Mouse (Mus musculus) stomach, embryonic 16.5 days (tissue): Measurements from ENCODE around the gene C4b. TPM values are rescaled to one million over a fixed set of nuclear protein-coding genes. Genes with fewer than 3 reads are reported as not detected.

Source experiments
- ATAC-seq: fragments of 200-750 bp; cut with Nextera tagmentation; 2 replicates; pipeline ENCODE4 v1.8.0; 2017; ENCODE audit warnings: moderate number of reproducible peaks, moderate TSS enrichment; ENCODE audit not compliant: insufficient read depth, low FRiP score
- H3K27ac ChIP-seq: fragments of 300-500 bp; sonication (generic); 2 replicates; pipeline ENCODE4 v1.5.1; 2014; ENCODE audit warnings: low read length
- H3K27me3 ChIP-seq: fragments of 300-500 bp; sonication (generic); 2 replicates; pipeline ENCODE4 v1.6.1; 2014; ENCODE audit warnings: low read length, control low read depth, mixed read lengths; ENCODE audit not compliant: control insufficient read depth, insufficient read depth
- H3K36me3 ChIP-seq: fragments of 300-500 bp; sonication (generic); 2 replicates; pipeline ENCODE4 v1.6.1; 2014; ENCODE audit warnings: low read length; ENCODE audit not compliant: control insufficient read depth, insufficient read depth
- H3K4me1 ChIP-seq: fragments of 300-500 bp; sonication (generic); 2 replicates; pipeline ENCODE4 v1.6.1; 2014; ENCODE audit warnings: low read length, control low read depth, mixed read lengths; ENCODE audit not compliant: control insufficient read depth, insufficient read depth
- H3K4me2 ChIP-seq: fragments of 300-500 bp; sonication (generic); 2 replicates; pipeline ENCODE4 v1.6.1; 2014; ENCODE audit warnings: low read depth, low read length, mixed read lengths
- H3K4me3 ChIP-seq: fragments of 300-500 bp; sonication (generic); replicated peaks from 2 replicates; pipeline ENCODE4 v1.5.1; 2014; ENCODE audit warnings: mild to moderate bottlenecking, low read length
- H3K9ac ChIP-seq: fragments of 300-500 bp; sonication (generic); 2 replicates; pipeline ENCODE4 v1.6.1; 2014; ENCODE audit warnings: low read length
- H3K9me3 ChIP-seq: fragments of 300-500 bp; sonication (generic); replicated peaks from 2 replicates; pipeline ENCODE4 v1.6.1; 2016; ENCODE audit warnings: low read length, control low read depth; ENCODE audit not compliant: control insufficient read depth
- WGBS: fragments of 180-500 bp; shearing (Covaris S2); extraction: QIAGEN DNeasy Blood & Tissue Kit; methylation state at CpG from one replicate; pipeline ENCODE4 v1.1.7; 2014; 5-methylcytosine and 5-hydroxymethylcytosine counted together
- polyA plus RNA-seq: library from polyadenylated mRNA; unstranded; fragments of >200 nt; fragmentation: Nextera tagmentation; extraction: Ambion mirVana; gene quantifications from 2 replicates; pipeline ENCODE4 v1.2.1, GENCODE M21; 2015

The C4b gene
- polyA plus RNA-seq, 1 experiment from 2014 or later, result 0.89 TPM

DNA sequence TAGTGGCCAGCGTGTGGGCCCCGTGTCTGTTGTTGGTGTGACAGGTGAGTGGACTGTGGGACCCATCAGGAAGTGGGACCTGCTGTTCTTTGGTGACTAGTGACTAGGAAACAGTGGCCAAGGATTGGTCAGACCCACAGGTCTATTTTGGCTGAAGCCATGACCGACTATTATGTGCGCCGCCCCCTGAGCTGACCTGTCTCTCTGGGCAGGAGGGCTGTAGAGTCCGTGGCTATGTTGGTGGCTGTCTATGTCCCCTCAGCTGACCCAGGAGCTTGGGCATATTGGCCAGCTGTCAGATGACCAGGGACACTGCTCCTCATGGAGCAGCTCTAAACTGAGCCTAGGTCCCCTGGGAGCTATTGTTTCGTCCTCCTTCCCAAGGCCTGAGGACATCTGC, 54.8 kb downstream of the C4b start:
- H3K9ac ChIP-seq, result no peak overlapping the region
- peaks cover 21% of the 10 kb centered on the region for H3K4me1 ChIP-seq
- H3K27me3 ChIP-seq, result no peaks in the 10 kb centered on the region
- ATAC-seq, result no peak
- H3K27ac ChIP-seq, result no peak overlapping the region
- H3K36me3 ChIP-seq, result no peaks in the 10 kb centered on the region
- no peak overlapping the region for H3K4me3 ChIP-seq
- 92% methylated on average over 7 of the region's 7 CpGs for WGBS
- no peak overlapping the region for H3K4me2 ChIP-seq
- H3K9me3 ChIP-seq, result no peaks in the 10 kb centered on the region

DNA sequence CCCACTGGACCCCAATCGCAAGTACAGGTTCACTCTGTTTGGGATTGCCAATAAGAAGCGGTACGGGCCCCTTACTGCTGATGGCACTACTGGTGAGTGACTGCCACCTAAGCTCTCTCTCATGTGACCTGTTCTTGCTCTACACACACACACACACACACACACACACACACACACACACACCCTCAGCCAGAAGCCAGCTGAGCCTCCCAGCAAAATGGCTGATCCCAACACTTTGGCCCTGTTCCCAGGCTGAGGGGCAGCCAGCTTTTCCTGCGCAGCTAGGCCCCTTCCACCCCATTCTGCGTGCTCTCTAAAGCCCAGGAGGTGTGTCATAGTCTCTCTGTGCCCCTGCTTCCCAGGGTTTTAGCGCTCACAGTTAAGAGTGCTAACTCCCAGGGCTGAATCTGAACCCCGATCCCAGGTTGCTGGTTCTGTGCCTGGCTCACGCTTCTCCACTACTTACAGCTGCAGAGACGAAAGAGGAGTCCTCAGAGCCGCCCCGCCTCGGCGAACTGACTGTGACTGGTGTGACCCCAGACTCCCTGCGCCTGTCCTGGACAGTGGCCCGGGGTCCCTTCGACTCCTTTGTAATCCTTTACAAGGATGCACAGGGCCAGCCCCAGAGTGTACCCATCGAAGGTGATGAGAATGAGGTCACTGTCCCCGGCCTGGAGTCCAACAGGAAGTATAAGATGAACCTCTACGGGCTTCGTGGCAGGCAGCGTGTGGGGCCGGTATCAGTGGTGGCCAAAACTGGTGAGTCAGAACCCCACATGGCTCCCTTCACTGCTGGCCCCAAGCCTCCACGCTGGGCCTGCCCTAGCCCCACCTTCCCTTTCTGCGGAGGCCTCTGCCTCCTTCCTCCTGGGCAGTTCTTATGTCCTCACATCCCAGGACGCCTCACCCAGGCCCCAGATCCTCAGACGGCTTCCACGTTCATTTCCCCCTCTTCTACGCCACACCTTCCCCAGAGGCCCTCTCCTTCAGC, 58.3 kb downstream of the C4b start:
- Histone ChIP-seq H3K9ac (peak overlapping the region; percentile 48; the same call in 1 of the 2 replicates), H3K27ac (peak overlapping the region; percentile 79), H3K4me2 (no peak overlapping the region), H3K27me3 (no peaks in the 10 kb centered on the region), H3K9me3 (no peaks in the 10 kb centered on the region), H3K4me3 (no peak overlapping the region), H3K4me1 (peaks cover 29% of the 10 kb centered on the region), H3K36me3 (no peaks in the 10 kb centered on the region)
- peak; percentile 64 for ATAC-seq
- 70% methylated on average over 28 of the region's 28 CpGs for WGBS

DNA sequence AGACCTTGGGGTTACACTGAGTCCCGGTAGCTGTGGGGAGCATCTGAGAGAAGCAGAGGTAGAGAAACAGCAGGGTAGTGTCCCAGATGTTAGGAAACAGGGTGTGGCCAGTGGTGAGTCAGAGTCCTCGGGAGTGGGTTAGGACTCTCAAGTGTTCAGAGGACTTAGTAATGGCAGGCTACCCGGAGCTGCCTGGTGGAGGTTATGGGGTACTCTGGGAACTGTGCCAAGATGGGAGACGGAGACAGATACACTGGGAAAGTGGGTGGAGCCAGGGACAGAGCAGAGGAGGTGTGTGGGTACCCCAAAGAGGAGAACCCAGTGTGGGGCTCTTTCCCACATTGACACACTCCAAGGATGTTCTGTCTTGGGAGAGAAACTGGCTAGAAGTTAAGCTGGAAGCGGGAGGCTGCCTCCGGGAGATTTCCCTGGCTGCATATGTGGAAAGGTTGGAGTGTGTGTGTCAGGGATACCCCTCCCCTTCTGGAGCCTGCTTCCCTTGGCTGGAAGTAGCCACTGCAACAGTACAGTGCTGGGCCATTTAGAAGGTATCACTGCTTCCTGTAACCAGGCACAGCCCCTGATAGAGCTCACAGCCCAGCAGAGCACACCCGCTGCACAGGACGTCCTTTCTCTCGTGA, 59.3 kb downstream of the C4b start:
- Histone ChIP-seq H3K4me3 (no peak overlapping the region), H3K27ac (peak overlapping the region; percentile 59), H3K4me1 (peaks cover 29% of the 10 kb centered on the region), H3K9me3 (no peaks in the 10 kb centered on the region), H3K4me2 (no peak overlapping the region), H3K36me3 (no peaks in the 10 kb centered on the region), H3K27me3 (0 out of 2 replicates have a peak, but pooled peaks cover under 1% of the 10 kb centered on the region), H3K9ac (peak overlapping the region; percentile 13; the same call in 1 of the 2 replicates)
- ATAC-seq, result peak; percentile 22; the same call in 1 of the 2 replicates
- WGBS, result 44% methylated on average over 9 of the region's 9 CpGs

DNA sequence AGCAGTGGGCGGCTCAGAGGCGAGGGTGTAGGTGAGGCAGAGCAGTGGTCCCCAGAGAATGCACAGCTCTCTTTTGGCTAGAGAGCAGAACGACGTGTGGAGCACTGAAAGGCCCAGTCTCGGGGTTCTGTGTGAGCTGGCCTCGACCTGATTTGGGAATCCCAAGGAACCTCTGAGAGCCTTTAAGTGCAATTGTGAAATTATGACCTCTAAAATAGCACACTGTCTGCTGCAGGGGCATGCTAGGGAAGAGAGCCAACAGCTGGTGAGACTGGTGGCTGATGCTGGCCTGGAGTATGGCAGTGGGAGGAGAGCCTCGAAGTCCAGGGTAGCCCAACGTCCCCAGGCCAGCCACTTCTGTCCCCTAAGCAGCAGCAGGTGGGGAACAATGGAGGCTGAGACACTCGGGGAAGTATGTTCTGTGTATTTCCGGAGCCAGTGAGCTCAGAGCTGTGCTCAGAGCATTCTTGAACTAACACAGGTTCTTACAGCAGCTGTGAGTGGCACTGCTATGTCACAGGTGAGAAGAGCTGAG, 59.9 kb downstream of the C4b start:
- H3K4me3 ChIP-seq, result no peak overlapping the region
- no peaks in the 10 kb centered on the region for H3K36me3 ChIP-seq
- H3K4me2 ChIP-seq, result no peak overlapping the region
- no peaks in the 10 kb centered on the region for H3K9me3 ChIP-seq
- peak overlapping the region; percentile 59 for H3K27ac ChIP-seq
- no peak for ATAC-seq
- H3K27me3 ChIP-seq, result 0 out of 2 replicates have a peak, but pooled peaks cover 5% of the 10 kb centered on the region
- H3K4me1 ChIP-seq, result peaks cover 29% of the 10 kb centered on the region
- H3K9ac ChIP-seq, result peak overlapping the region; percentile 13; the same call in 1 of the 2 replicates
- 63% methylated on average over 10 of the region's 10 CpGs for WGBS

DNA sequence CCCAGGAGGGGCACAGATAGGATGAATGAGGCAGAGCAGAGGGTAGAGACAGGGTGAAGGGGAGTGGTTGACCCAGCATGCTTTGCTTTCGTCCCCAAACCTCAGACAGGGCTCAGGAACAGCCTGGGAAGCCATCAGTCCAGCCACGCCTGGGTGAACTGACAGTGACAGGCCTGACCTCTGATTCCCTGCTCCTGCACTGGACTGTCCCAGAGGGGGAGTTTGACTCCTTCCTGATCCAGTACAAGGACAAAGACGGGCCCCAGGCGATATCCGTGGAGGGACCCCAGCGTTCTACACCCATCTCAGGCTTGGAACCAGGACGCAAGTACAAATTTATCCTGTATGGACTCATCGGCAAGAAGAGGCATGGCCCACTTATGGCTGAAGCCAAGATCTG, 60.5 kb downstream of the C4b start:
- Histone ChIP-seq H3K27ac (peak overlapping the region; percentile 59; the same call in 1 of the 2 replicates), H3K4me3 (no peak overlapping the region), H3K9me3 (no peaks in the 10 kb centered on the region), H3K27me3 (0 out of 2 replicates have a peak, but pooled peaks cover 5% of the 10 kb centered on the region), H3K4me1 (peaks cover 29% of the 10 kb centered on the region), H3K9ac (no peak overlapping the region; the same call in 1 of the 2 replicates), H3K36me3 (no peaks in the 10 kb centered on the region), H3K4me2 (no peak overlapping the region)
- 81% methylated on average over 8 of the region's 8 CpGs for WGBS
- ATAC-seq, result no peak

DNA sequence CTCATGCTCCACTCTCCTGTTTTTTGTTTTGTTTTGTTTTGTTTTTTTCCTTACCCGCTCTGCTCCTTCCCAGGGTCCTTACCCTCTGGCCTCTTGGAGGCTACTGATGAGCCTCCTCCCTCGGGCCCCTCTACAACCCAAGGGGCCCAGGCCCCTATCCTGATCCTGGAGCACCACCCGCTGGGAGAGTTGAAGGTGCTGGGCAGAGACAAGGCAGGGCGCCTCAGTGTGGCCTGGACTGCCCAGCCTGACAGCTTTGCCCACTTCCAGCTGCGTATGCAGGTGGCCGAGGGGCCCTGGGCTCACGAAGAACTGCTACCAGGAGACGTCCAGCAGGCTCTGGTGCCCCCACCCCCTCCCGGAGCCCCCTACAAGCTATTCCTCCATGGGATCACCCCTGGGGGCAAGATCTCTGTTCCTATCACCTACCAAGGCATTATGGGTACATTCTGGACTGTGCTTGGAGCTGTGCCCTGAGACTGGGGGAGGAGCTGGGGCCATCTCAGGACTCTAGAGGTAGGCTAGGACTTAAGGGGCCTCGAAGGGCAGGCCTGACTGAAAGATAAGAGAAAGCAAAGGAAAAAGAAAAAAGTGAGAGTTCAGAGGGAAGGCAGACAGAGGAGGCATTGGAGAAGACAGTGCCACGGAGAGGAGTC, 61.7 kb downstream of the C4b start:
- H3K27ac ChIP-seq, result 0 out of 2 replicates have a peak overlapping the region, but pooled peaks have one; percentile 6
- no peak for ATAC-seq
- H3K4me2 ChIP-seq, result no peak overlapping the region
- H3K4me1 ChIP-seq, result peaks cover 29% of the 10 kb centered on the region
- H3K9me3 ChIP-seq, result no peaks in the 10 kb centered on the region
- no peaks in the 10 kb centered on the region for H3K36me3 ChIP-seq
- 65% methylated on average over 11 of the region's 11 CpGs for WGBS
- H3K27me3 ChIP-seq, result 0 out of 2 replicates have a peak, but pooled peaks cover 5% of the 10 kb centered on the region
- no peak overlapping the region for H3K4me3 ChIP-seq
- peak overlapping the region; percentile 40 for H3K9ac ChIP-seq

DNA sequence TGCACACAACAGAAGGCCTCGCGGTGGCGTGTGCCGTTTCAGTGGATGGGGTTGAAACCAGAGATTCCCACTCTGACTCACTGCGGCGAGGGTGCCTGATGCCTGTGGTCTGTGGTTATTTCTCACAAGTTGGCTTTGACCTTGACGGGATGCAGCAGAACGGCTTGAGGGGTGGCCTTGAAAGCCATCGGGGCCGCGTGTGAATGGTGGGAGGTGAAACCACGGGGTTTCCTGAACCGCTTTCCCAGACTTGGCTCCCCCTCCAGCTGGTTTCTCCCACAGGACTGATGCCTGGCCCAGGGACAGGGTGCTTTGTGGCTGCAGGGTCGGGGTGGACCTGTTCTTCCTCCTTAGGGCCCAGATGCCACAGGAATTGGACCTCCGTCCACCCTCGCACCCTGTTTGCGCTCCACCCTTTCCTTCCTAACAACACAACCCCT, 62.5 kb downstream of the C4b start:
- no peak overlapping the region for H3K4me3 ChIP-seq
- H3K36me3 ChIP-seq, result no peaks in the 10 kb centered on the region
- 0 out of 2 replicates have a peak, but pooled peaks cover 5% of the 10 kb centered on the region for H3K27me3 ChIP-seq
- WGBS, result 64% methylated on average over 17 of the region's 17 CpGs
- no peak overlapping the region; the same call in 1 of the 2 replicates for H3K27ac ChIP-seq
- peak overlapping the region; percentile 40; the same call in 1 of the 2 replicates for H3K9ac ChIP-seq
- peaks cover 28% of the 10 kb centered on the region for H3K4me1 ChIP-seq
- H3K9me3 ChIP-seq, result no peaks in the 10 kb centered on the region
- ATAC-seq, result no peak
- no peak overlapping the region for H3K4me2 ChIP-seq

DNA sequence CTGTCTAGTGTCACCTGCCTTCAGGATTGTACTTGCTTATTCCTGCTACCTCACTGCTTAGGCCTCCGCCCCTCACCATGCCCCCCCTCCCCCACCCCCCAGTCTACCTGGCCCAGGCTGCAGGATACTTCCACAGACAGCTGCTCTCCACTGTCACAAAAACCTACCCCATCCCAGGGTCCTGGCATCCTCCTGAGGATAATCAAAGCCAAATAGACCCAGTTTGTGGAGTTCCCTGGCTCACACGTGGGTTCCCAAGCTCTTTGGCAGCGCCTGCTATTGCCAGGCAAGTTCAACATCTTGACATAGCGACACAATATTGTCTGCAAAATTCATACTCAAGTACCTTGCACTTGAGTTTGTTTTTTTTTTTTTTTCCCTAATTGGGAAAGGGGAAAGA, 63.1 kb downstream of the C4b start:
- Histone ChIP-seq H3K4me3 (no peak overlapping the region), H3K27ac (no peak overlapping the region), H3K9me3 (no peaks in the 10 kb centered on the region), H3K4me1 (peaks cover 23% of the 10 kb centered on the region), H3K9ac (no peak overlapping the region), H3K36me3 (no peaks in the 10 kb centered on the region), H3K4me2 (no peak overlapping the region), H3K27me3 (0 out of 2 replicates have a peak, but pooled peaks cover 5% of the 10 kb centered on the region)
- WGBS, result 76% methylated on average over 4 of the region's 4 CpGs
- no peak for ATAC-seq
